Mouse (Mus musculus): ENCODE measurements around the gene Fbxl5.

The Fbxl5 gene

GRCm38 (mm10) chr5:43827366-43827765 lies 5.9 kb upstream of the Fbxl5 start:
- DNase-seq (ENCODE audit: low read depth), result no peak

- DNase-seq (ENCODE audit: low read depth), result no peak
Observed at GRCm38 (mm10) chr5:43826883-43827282, 5.4 kb upstream of the Fbxl5 start.

- DNase-seq (ENCODE audit: low read depth), result peak; percentile 63
Observed at GRCm38 (mm10) chr5:43824580-43824979, 3.1 kb upstream of the Fbxl5 start.

GRCm38 (mm10) chr5:43822824-43823223 lies 1.4 kb upstream of the Fbxl5 start:
- DNase-seq (ENCODE audit: low read depth), result no peak

DNA sequence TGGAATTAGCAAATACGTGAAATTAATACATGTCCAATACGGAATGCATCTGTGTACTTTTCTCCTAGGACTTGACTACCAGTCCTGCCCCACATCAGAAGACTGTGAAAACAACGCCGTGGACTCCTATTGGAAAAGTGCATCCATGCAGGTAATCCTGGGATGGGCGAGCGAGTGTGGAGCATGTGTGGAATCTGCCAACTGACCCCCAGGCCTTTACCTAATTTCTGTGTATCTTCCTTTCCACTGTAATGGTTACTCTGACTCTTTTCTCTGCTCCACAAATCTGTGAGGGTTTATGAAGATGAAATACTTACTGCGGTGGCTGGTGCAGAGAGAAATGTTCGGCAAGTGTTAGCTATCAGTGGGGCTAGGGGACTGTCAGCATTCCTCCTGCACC lies 761 bp upstream of the Fbxl5 start:
- no peak for DNase-seq (ENCODE audit: low read depth)

- no peak for DNase-seq (ENCODE audit: low read depth)
Observed at GRCm38 (mm10) chr5:43820785-43821184, 653 bp downstream of the Fbxl5 start.

DNA sequence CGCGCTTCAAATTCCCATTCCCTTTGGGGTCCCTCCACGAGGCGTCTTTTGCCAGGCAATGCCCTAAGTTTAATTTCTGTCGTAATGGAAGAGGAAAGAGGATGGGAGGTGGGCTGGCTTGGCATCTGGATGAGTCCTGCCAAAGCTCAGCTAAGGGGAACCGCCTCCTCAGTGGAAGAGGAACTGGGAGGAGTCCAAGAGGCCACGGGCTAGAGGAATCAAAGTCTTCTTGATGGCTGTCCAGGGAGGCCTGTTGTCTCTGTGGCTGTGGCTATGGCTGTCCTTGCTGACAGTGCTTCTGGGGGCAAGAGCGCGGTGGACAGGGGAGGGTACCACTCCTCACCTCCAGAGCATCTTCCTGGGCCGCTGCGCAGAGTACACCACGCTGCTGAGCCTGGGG lies 2.7 kb downstream of the Fbxl5 start, which contains the start of gene Bst1:
TSS of gene Bst1 (plus strand) at position 191 of the 400 bp plus-strand sequence.
- DNase-seq (ENCODE audit: low read depth), result no peak

DNA sequence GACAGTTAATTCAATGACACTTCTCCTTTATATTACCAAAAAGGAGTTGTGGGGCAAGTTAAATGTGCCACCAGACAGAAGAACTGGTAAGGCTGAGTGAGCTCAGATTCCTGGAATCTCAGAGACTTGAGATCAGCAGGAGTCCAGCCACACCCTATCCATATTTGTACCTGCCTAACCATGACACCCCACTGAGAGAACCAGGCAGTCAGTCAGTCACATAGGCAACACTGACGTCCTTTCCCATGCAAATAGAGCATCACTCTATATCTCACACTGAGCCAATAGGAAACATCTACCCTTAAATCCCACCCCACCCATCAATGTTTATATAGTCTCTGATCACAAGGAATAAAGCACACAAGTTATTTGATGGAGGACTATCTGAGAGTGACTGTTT lies 5.7 kb downstream of the Fbxl5 start:
- no peak for DNase-seq (ENCODE audit: low read depth)

DNA sequence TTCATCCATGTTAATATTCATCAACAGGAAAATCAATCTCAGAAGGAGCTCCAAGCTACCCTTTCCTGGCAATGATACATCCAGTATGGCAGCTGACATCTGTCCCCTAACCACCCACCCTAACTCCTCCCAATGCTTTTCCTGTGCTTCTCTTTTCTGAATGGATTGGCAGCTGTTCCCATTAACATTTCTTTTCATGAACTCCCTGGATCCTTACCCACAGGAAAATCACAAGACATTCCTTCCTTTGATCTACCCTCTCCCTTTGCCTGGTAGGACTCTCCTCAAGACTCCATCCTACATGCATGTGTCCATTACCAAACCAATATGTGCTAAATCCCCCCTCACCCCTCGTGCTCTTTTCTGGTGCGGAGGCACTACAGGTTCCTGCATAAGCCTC lies 6.9 kb downstream of the Fbxl5 start:
- DNase-seq (ENCODE audit: low read depth), result no peak

- no peak for DNase-seq (ENCODE audit: low read depth)
Observed at GRCm38 (mm10) chr5:43810427-43811062, 10.9 kb downstream of the Fbxl5 start.

DNA sequence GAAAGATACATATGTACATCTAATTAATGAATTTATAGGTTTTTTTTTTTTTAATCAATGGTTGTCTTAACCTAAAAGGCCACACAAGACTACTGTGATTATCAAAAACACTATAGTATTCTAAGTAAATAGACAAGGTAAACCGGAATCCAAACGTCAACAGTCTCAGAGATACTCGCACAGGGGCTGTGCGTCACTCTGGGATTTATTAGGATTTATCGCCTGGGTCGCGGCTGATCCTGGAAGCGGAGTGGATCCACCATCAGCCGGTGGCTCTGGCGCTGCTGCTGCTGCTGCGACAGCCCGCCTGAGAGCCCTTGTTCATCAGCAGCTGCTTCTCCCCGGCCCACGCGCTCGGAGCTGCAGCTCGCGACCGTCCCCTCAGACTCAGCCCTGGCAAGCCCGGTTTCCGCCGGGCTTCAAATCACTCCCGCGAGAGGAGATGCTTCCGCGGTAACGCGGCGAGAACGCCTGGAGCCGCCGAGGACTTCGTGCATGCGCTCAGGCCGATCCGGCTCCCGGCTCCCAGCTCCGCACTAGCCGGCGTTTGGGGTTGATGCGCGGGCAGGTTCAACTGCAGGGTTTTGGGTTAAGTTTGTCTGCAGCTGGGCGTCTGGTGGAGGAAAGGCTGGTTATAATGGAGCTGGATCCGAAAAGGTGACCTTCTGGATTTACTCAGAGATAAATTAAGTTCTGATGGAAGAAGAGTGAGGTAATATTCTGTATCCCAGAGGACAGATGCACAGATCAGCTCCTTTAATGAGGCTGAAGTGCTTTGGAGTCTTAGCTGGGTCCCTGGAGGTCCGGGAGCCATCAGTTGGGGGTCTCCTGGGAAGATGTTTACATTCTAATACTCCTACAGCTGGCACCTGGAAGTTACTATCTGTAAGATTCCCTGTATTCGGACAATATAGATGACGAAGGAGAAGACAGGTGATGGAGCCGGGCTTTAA lies 13.4 kb downstream of the Fbxl5 start:
- peak; percentile 84 for DNase-seq (ENCODE audit: low read depth)

- DNase-seq (ENCODE audit: low read depth), result no peak
Observed at GRCm38 (mm10) chr5:43806914-43807313, 14.5 kb downstream of the Fbxl5 start.

- no peak for DNase-seq (ENCODE audit: low read depth)
Observed at GRCm38 (mm10) chr5:43806340-43806739, 15.1 kb downstream of the Fbxl5 start.

DNA sequence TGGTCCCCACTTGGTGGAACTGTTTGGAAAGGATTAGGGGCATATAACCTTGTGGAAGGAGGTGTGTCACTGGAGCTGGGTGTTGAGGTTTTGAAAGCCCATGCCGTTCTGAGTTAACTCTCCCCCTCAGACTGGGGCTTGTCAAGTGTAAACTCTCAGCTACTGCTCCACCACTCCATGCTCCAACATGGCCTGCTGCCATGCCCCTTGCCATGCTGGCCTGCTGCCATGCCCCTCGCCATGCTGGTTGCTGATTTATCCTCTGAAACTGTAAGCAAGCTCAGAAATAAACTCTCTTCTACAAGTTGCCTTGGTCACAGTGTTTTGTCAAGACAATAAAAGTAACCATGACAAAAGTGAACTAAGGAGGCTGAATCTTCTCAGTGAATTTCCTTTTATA lies 16.0 kb downstream of the Fbxl5 start:
- DNase-seq (ENCODE audit: low read depth), result no peak

GRCm38 (mm10) chr5:43801798-43802197 lies 19.6 kb downstream of the Fbxl5 start:
- no peak for DNase-seq (ENCODE audit: low read depth)

- DNase-seq (ENCODE audit: low read depth), result no peak
Observed at GRCm38 (mm10) chr5:43801253-43801652, 20.2 kb downstream of the Fbxl5 start.

- DNase-seq (ENCODE audit: low read depth), result no peak
Observed at GRCm38 (mm10) chr5:43800700-43801099, 20.7 kb downstream of the Fbxl5 start.

DNA sequence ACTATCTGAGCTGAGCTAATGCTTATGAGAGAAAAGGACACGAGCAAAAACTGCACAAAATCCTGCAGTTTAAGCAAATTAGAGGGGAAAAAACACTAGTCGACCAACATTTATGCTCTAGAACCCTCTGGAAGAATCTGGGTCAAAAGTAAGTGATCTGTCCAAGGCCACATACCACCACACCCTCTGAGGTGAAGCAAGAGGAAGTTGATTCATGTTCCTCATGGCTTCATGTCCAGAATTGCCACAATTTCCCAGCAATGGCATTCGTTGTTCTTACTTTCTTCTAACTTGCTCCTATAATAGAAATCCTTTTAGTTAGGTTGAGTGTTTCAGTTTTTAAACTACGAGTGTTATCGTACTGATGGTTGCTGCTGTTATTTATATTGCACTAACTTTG lies 21.9 kb downstream of the Fbxl5 start:
- DNase-seq (ENCODE audit: low read depth), result no peak

DNA sequence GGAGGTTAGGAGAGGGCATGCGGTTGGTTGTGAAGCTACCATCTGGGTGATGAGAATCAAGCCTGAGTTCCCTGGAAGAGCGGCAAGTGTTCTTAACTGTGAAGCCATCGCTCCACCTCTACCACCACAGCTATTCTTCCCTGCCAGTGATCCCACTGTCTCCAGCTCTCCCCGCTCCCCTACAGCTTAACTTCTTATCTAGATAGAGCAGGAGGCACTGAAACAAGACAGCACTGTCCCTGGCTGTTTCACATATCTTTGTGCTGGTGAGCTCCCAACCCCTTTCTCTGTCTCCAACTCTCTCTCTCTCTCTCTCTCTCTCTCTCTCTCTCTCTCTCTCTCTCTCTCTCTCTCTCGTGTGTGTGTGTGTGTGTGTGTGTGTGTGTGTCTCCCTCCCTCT lies 29.1 kb downstream of the Fbxl5 start:
- DNase-seq (ENCODE audit: low read depth), result no peak

DNA sequence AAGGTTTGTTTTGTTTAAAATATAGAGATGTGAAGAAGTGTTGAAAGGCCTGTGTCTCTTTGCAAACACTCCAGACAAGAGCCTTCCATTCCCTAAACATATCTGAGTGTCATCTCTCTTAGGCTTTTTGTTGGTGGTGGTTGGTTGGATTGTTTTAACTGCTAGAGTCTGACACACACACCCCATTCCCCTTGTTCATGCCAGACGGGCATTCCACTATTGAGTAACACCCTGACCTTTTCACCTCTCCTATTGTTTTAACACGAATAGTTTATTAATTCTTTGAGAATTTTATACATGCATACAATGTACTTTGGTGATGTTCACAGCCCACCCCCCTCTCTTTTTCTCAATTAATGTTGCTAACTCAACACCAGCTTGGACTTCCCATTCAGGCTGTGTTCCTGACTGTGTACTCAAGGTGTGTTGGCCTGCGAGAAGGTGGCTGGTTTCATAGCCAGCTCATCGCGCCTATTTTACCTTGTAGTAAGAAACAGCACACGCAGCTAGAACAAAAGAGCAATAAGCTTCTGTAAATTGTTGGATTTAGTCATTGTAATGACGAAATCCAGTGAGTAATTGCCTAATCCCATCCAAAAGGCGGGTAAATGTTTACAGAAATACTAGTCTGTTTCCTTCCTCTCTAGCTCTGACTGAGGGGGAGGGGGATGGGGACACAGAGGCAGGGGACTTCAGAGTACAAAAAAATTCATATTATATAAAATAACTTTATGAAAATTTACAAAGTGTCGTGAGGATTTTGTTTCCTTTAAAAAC lies 33.3 kb downstream of the Fbxl5 start:
- no peak for DNase-seq (ENCODE audit: low read depth)

DNA sequence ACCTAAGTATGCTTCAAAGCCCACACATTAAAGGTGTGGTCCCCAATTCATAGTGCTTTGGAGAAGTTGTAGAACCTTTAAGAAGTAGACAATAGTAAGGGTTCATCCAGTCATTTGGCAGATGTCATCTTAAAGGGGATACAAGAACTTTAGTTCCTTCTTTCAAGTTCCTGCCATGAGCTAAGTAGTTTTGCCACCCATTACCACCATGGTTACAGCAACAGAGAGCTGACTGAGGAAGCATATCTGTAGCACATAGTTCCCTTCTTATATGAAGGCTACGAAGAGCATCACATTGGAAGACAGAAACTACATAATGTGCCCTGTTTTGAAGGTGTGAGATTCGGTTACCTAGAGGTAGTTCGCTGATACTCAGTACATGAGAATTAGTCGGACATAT lies 34.8 kb downstream of the Fbxl5 start:
- no peak for DNase-seq (ENCODE audit: low read depth)

- no peak for DNase-seq (ENCODE audit: low read depth)
Observed at GRCm38 (mm10) chr5:43783996-43784395, 37.4 kb downstream of the Fbxl5 start.
